Mouse (Mus musculus) heart, postnatal 10 days (tissue): Measurements from ENCODE around the gene Grm3. TPM values are rescaled to one million over a fixed set of nuclear protein-coding genes. Genes with fewer than 3 reads are reported as not detected.

Experiments
- DNase-seq, 2 experiments: peaks; one replicate each; pipeline ENCODE4 v3.0.0; 2021
- intact Hi-C: fragments of 180-260 bp; cut with DNase I; formaldehyde crosslinking; loops from one replicate; pipeline ENCODE4 v1.15.1; 2025
- total RNA-seq, 2 experiments: library from RNA; stranded (reverse); gene quantifications; 2 replicates each; pipeline ENCODE4 v1.2.3; 2021

The Grm3 gene
- total RNA-seq, result under 1 TPM in 1 of 2 experiments, not detected in 1; 0.07 TPM

DNA sequence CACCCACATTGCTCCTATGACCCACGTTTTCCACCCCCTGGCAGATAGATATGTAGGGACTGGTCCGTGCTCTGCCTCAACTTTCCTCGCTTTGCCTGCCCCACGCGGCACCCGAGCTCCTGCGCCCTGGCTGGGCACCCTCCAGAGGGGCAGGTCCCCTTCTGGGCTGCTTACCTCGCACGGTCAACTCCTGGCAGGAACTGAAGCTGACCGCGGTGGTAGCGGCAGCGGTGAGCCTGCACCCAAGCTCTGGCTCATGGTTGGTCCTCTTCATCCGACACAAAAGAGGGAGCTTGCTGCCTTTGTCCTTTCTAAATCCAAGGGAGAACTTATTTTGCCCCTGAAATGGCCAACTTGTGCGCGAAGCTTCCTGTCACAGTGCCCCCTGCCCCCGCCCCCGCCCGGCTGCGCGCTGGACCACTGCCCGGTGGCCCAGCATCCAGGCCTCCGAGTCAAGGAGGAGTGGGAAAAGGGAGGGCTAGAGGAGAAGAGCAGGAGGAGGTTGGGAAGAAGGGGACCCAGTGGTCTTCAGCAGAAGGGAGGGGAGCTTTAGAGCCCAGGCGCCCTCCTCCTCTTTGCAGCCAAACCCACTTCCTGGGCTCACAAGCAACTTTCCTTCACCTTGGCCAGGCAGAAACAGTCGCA is at the start of gene Grm3:
Grm3 (minus strand) TSS at position 215 of the 645 bp plus-strand sequence.
- intact Hi-C loops, result no loop called here
- no peak for DNase-seq

GRCm38 (mm10) chr5:9755751-9756150 is 30.8 kb upstream of the Grm3 start:
- intact Hi-C loops, result no loop called here
- DNase-seq, result no peak

DNA sequence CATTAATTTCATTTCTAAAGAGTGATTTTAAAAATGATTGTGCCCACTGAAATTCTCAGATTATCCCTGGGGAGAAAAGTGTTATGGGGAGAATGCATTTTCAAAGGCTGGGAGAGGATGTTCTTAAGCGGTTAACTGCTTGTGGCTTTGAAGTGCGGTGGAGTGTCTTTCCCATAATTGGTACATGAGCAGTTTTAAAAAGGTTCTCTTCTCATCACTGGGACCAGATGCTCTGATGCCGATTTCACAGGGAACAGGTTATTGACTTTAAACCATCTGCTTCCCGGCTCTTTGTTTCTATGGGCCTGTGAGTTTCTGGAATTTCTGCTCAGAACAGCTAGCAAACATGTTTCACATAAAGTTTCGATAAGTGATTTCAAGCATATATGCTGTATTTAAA is 23.2 kb upstream of the Grm3 start:
- intact Hi-C loops, result no loop called here
- DNase-seq, result no peak

DNA sequence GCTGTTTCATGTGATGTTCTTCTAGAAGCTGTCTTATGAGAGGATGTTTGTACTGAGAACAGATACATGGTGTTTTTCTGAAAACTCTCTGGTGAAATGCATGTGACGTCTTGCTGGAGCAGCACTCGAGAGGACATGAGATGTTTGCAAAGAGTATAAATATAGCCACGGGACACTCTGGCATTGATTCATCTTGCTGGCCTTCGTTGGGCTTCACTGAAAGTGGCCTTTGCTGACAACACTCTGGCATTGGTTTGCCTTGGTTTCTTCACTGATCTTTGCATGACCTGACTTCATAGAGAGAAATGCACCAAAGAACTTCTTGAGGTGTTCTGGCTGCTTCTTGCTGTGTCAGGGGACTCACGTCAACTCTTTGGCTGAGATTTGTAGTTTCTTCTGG is 19.1 kb upstream of the Grm3 start:
- DNase-seq, result peak; percentile 26 to 45
- intact Hi-C loops, result no loop called here

GRCm38 (mm10) chr5:9725601-9726268 is 765 bp upstream of the Grm3 start:
- no peak for DNase-seq
- intact Hi-C loops, result no loop called here

DNA sequence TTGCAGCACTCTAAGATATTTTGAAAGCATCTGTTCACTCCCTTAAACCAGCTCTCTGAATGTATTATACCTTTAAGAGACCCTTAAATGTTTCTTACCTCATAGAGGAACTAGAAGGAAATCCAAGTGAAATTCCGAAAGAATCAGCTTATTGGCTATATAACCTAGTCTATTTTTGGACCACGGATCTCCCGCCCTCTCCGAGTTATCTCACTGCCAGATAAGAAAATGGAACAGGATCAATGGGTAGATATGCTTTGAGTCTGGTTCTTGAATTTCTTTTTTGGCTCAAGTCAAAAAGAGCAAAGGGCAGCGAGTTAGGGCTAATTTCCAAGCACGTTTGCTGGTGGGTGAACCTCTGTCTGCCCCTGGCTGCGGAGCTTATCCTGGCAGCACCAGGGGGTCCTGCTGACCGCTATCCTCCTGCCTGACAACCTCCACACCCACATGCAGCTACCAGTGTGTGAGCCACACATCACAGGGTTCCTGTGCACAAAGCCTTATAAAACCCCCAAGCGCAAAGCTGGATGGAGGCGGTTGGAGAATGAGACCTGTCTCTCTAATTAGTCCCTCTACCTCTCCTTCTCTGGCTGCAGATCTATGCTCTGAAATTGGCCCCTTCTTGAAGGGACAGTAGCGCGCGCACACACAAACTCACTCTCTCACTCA is 549 bp downstream of the Grm3 start:
- intact Hi-C loops, result no loop called here
- no peak for DNase-seq

- intact Hi-C loops, result no loop called here
- DNase-seq, result no peak
These were observed 3.8 kb downstream of the Grm3 start for GRCm38 (mm10) chr5:9721136-9721535.

GRCm38 (mm10) chr5:9716295-9716694 is 8.7 kb downstream of the Grm3 start:
- DNase-seq, result no peak
- intact Hi-C loops, result no loop called here

- intact Hi-C loops, result no loop called here
- no peak for DNase-seq
These were observed 17.9 kb downstream of the Grm3 start for GRCm38 (mm10) chr5:9707096-9707495.

- DNase-seq, result peak; percentile 1 to 2
- intact Hi-C loops, result loop anchor here (1.0 kb wide), 1 partner anchor 162 kb away; no protein-coding TSS in a partner anchor
These were observed 21.5 kb downstream of the Grm3 start for GRCm38 (mm10) chr5:9703385-9704009.

GRCm38 (mm10) chr5:9702656-9703384 is 22.1 kb downstream of the Grm3 start:
- DNase-seq, result no peak
- intact Hi-C loops, result loop anchor here (1.0 kb wide), 1 partner anchor 162 kb away; no protein-coding TSS in a partner anchor

- intact Hi-C loops, result no loop called here
- DNase-seq, result no peak
These were observed 32.6 kb downstream of the Grm3 start for GRCm38 (mm10) chr5:9692333-9692732.

- no peak for DNase-seq
- intact Hi-C loops, result no loop called here
These were observed 34.2 kb downstream of the Grm3 start for GRCm38 (mm10) chr5:9690599-9691242.

DNA sequence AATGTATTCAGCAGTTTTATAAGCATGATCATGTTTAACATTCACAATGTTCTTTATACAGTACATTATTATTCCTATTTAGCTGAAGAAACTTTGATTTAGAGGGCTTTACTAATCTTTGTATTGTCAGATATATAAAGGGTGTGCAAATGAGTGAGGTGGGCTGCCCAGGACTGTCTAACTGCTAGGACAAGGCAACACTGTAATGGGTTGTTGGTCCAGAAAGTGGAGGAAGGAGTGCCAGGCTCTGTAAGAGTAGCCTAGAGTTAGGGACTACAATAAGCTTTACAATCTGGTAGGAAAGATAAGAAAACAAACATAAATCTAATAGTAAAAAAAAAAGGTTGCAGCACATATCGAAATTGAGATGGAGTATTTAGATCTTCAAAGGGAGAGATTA is 34.8 kb downstream of the Grm3 start:
- intact Hi-C loops, result no loop called here
- DNase-seq, result no peak

DNA sequence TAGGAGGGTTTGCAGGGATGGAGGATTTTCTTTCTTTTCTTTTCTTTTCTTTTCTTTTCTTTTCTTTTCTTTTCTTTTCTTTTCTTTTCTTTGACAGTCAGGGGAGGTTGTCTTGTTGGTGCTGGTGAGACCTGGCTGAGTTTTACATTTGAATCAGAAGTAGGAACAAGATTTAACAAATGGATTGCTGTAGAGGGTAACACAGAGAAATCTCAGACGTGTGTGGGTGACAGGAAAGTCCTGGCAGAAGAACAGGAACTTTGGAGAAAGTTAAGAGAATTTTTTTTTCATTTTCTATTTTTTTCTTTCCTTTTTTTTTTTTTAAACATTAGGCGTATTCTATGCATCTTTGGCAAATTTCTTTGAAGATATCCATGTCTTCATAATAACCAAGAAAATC is 41.8 kb downstream of the Grm3 start:
- intact Hi-C loops, result no loop called here
- no peak for DNase-seq

GRCm38 (mm10) chr5:9669002-9669401 is 56.0 kb downstream of the Grm3 start:
- intact Hi-C loops, result no loop called here
- DNase-seq, result no peak

DNA sequence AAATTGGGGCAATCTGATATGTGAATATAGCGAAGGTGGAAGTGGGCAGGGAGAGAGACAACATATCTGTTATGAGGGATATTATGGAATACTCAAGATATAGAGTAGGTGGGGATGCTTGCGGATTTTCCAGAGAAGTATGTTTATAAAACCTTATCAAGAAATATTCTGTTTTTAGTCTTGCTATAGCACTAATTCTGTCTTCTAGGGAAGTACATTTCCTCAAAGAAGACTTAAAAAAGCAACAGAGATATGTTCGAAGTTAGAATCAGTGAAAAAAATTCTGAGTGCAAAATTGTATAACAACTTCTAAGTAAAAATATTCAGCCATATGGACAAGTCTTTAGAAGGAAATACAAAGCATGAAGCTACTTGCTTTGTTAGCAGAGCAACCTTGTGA is 61.6 kb downstream of the Grm3 start:
- intact Hi-C loops, result no loop called here
- no peak for DNase-seq

GRCm38 (mm10) chr5:9661870-9662589 is 62.9 kb downstream of the Grm3 start:
- intact Hi-C loops, result no loop called here
- peak in 1 of 2 experiments; percentile 1 for DNase-seq

- DNase-seq, result no peak
- intact Hi-C loops, result no loop called here
These were observed 86.4 kb downstream of the Grm3 start for GRCm38 (mm10) chr5:9638612-9639011.

DNA sequence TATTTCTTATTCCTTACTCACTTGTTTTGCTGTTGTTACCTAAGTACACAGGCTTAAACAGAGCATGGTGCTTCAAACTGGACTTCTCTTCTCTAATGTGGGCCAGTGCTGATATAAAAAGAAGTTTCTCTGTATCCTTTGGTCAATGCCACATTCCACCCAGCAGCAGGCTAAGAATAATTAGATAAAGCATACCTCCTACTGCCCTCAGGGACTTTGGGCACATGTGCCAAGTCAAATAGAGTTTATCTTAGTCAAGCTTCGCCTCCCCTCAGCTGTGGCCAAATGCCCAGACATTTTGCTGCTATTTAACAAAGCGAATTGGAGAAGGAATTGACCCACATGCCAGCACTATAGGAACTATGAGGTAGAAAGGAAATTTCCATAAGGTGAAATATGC is 97.8 kb downstream of the Grm3 start:
- intact Hi-C loops, result no loop called here

More for the DNA sequence above, 97.8 kb downstream of the Grm3 start:
- DNase-seq, result peak; percentile 72 to 73
